Mouse (Mus musculus): ENCODE measurements at regions not wholly inside any gene's neighbourhood (a gene's known extent, or its start where the extent isn't known, plus 50 kb on each side); places are given as distances from the start of the nearest gene placed in this dataset.
A peak's percentile ranks its signal among the peaks of the same experiment; 100 is the strongest.

- H3K4me1 ChIP-seq (replicated peaks), result no peaks in the 10 kb centered on the region
- no peak overlapping the region for H3K9ac ChIP-seq (replicated peaks)
- no peaks in the 10 kb centered on the region for H3K27me3 ChIP-seq
- H3K36me3 ChIP-seq, result no peaks in the 10 kb centered on the region
- H3K4me2 ChIP-seq (replicated peaks), result no peak overlapping the region
- no peak overlapping the region for H3K4me3 ChIP-seq (replicated peaks)
- peaks cover 5% of the 10 kb centered on the region; the same call in 1 of the 2 replicates for H3K9me3 ChIP-seq
- ATAC-seq, result no peak
- no peak overlapping the region for H3K27ac ChIP-seq
- 90% methylated on average over 3 of the region's 3 CpGs for WGBS
Measured at GRCm38 (mm10) chr2:50796087-50796486, 352.8 kb downstream of the Rnd3 start.

DNA sequence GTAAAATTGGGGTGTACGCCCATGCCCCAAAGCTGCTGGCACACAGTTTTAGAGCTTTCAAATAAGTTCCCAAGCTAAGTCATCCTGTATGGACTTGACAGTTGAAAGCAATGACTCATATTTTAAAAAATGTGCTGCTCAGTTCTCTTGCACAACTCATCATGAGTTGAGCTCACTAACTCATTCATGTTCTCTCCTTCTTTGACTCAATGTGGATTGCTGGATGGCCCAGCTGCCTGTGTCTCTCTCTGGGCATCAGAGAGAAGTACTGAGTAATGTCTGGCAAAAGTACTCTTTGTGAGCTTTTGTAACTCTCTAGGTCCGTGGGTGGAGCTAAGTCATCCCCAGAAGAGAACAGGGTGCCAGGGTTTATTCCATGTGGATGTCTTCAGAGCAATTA lies 355.3 kb downstream of the Rnd3 start:
- H3K4me2 ChIP-seq (replicated peaks), result no peak overlapping the region
- ATAC-seq, result no peak
- peaks cover 5% of the 10 kb centered on the region; the same call in 1 of the 2 replicates for H3K9me3 ChIP-seq
- H3K36me3 ChIP-seq, result no peaks in the 10 kb centered on the region
- no peak overlapping the region for H3K4me3 ChIP-seq (replicated peaks)
- 81% methylated on average over 2 of the region's 2 CpGs for WGBS
- no peaks in the 10 kb centered on the region for H3K4me1 ChIP-seq (replicated peaks)
- H3K27ac ChIP-seq, result no peak overlapping the region
- H3K9ac ChIP-seq (replicated peaks), result no peak overlapping the region
- no peaks in the 10 kb centered on the region for H3K27me3 ChIP-seq

GRCm38 (mm10) chr2:50793067-50793466 lies 355.8 kb downstream of the Rnd3 start:
- no peak for ATAC-seq
- H3K4me2 ChIP-seq (replicated peaks), result no peak overlapping the region
- no peak overlapping the region for H3K4me3 ChIP-seq (replicated peaks)
- no peak overlapping the region for H3K9ac ChIP-seq (replicated peaks)
- H3K9me3 ChIP-seq, result peaks cover 5% of the 10 kb centered on the region; the same call in 1 of the 2 replicates
- H3K4me1 ChIP-seq (replicated peaks), result no peaks in the 10 kb centered on the region
- 43% methylated on average over 1 of the region's 1 CpGs for WGBS
- H3K36me3 ChIP-seq, result no peaks in the 10 kb centered on the region
- no peaks in the 10 kb centered on the region for H3K27me3 ChIP-seq
- H3K27ac ChIP-seq, result no peak overlapping the region

GRCm38 (mm10) chr2:50789051-50789651 lies 359.8 kb downstream of the Rnd3 start:
- no peak for ATAC-seq
- Histone ChIP-seq H3K4me2 (replicated peaks) (no peak overlapping the region), H3K27ac (no peak overlapping the region), H3K9ac (replicated peaks) (no peak overlapping the region), H3K36me3 (no peaks in the 10 kb centered on the region), H3K4me1 (replicated peaks) (no peaks in the 10 kb centered on the region), H3K4me3 (replicated peaks) (no peak overlapping the region), H3K27me3 (no peaks in the 10 kb centered on the region), H3K9me3 (peaks cover 5% of the 10 kb centered on the region; the same call in 1 of the 2 replicates)
- 91% methylated on average over 4 of the region's 4 CpGs for WGBS

DNA sequence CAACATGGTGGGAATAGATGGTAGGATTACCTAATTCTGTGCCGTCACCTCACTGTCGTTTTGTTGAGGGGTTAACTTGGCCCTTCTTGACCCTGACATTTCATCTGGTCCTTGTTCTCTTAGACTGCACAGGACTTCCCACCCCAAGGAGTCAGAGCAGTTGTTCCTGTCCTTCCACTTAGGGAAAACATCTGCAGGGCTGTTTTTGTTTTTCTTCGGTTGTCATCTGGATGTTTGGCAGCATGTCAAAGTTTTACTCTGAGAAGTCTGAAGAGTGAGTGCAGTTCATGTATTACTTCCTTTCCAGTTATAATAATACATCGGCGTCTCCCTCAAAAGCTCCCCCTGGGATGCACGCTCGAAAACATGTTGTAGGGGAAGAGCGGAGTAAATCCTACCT lies 376.8 kb downstream of the Rnd3 start:
- no peaks in the 10 kb centered on the region for H3K27me3 ChIP-seq
- no peak overlapping the region for H3K9ac ChIP-seq (replicated peaks)
- H3K4me3 ChIP-seq (replicated peaks), result no peak overlapping the region
- no peak for ATAC-seq
- 91% methylated on average over 8 of the region's 8 CpGs for WGBS
- no peaks in the 10 kb centered on the region for H3K36me3 ChIP-seq
- H3K27ac ChIP-seq, result no peak overlapping the region
- H3K4me2 ChIP-seq (replicated peaks), result no peak overlapping the region
- H3K4me1 ChIP-seq (replicated peaks), result no peaks in the 10 kb centered on the region
- no peaks in the 10 kb centered on the region for H3K9me3 ChIP-seq

DNA sequence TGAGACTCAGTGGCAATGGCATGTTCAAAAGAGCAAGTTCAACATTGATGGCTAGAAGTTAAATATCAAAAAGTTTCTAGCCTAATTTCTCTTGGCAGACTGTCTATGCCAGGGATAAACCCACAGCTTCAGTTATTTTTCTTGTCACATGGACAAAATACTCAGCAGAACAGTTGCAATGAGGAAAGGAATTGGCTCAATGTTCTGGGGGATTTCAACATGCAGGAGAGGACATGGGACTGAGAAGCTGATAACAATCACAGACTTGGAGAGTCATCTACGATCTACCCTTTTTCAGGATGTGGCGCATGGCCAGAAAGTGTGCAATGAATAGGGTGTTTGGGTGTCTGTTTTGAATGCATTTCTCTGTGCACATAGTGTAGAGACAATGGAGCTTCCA lies 389.9 kb downstream of the Rnd3 start:
- Histone ChIP-seq H3K27me3 (no peaks in the 10 kb centered on the region), H3K27ac (no peak overlapping the region), H3K4me2 (replicated peaks) (no peak overlapping the region), H3K9me3 (no peaks in the 10 kb centered on the region), H3K4me3 (replicated peaks) (no peak overlapping the region), H3K36me3 (no peaks in the 10 kb centered on the region), H3K4me1 (replicated peaks) (peaks cover 13% of the 10 kb centered on the region), H3K9ac (replicated peaks) (no peak overlapping the region)
- ATAC-seq, result no peak
- 91% methylated on average over 2 of the region's 2 CpGs for WGBS

GRCm38 (mm10) chr2:50757837-50758541 lies 390.9 kb downstream of the Rnd3 start:
- no peak overlapping the region for H3K4me2 ChIP-seq (replicated peaks)
- no peaks in the 10 kb centered on the region for H3K27me3 ChIP-seq
- no peak overlapping the region for H3K27ac ChIP-seq
- ATAC-seq, result no peak
- 92% methylated on average over 21 of the region's 21 CpGs for WGBS
- peaks cover 13% of the 10 kb centered on the region for H3K4me1 ChIP-seq (replicated peaks)
- H3K4me3 ChIP-seq (replicated peaks), result no peak overlapping the region
- no peak overlapping the region for H3K9ac ChIP-seq (replicated peaks)
- H3K9me3 ChIP-seq, result no peaks in the 10 kb centered on the region
- H3K36me3 ChIP-seq, result no peaks in the 10 kb centered on the region

DNA sequence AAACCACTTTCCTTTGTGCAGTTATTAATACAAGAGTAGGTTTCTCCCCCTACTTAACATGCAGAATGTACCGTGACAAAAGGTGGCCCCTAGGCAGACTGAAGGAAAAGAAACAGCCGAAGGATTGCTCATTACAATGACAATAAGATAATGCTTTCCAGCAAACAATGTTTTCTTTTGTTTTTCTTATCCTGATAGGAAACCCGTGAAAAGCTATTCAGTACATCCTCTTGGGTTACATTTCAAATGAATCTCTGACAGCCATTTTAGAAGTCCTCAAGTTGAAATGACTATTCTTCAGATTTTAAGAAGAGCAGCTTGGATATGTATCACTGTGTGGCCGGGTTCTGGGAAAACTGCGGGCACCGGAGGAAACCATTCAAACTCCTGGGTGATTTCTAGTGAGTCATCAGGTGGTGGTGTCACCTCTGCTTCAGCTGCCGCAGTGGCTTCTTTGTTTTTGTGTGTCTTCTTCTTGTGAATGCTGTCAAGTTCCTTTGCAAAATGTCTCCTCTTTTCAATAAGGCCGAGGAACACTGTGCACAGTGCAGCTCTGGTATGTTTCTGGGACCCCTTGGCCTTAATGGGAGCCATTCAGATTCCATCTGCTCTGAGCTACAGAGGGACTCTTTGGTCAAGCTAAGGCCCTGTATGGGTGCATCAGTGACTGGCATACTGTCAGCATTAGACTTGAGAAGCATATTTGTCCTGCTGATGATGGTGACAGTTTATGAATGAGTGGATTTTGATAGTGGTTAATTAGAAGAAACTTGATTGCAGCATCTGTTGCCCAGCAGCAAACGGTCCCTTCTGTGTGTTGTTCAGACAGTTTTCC lies 393.1 kb downstream of the Rnd3 start:
- Histone ChIP-seq H3K4me3 (replicated peaks) (no peak overlapping the region), H3K27ac (peak overlapping the region; percentile 78), H3K27me3 (no peaks in the 10 kb centered on the region), H3K36me3 (no peaks in the 10 kb centered on the region), H3K4me1 (replicated peaks) (peaks cover 21% of the 10 kb centered on the region), H3K9me3 (no peaks in the 10 kb centered on the region), H3K9ac (replicated peaks) (no peak overlapping the region), H3K4me2 (replicated peaks) (peak overlapping the region; percentile 0; the same call in 1 of the 2 replicates)
- 10% methylated on average over 9 of the region's 9 CpGs for WGBS
- ATAC-seq, result peak; percentile 77

GRCm38 (mm10) chr2:50755160-50755559 lies 393.8 kb downstream of the Rnd3 start:
- no peak overlapping the region for H3K27ac ChIP-seq
- no peak for ATAC-seq
- H3K4me1 ChIP-seq (replicated peaks), result peaks cover 26% of the 10 kb centered on the region

DNA sequence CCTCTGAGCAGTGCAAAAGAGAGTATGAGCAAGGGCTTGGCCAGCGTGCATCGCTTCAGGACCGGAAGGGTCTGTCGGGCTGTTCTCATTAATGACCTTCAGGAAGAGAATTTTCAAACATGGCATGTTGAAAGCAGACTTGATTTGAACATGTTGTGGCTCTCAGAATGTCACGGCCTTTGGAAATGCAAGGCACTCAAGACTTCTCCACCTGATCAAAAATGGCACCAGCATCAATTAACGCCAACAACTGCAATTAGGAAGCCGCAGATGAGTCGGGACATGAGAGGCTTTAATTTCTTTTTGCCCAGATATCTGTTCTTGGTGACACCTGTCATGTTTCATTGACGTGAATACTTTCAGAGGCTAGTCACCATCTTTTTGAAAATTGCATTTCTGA lies 396.5 kb downstream of the Rnd3 start:
- H3K36me3 ChIP-seq, result no peaks in the 10 kb centered on the region
- no peak for ATAC-seq
- H3K9ac ChIP-seq (replicated peaks), result no peak overlapping the region
- H3K4me2 ChIP-seq (replicated peaks), result no peak overlapping the region
- no peak overlapping the region for H3K27ac ChIP-seq
- no peak overlapping the region for H3K4me3 ChIP-seq (replicated peaks)
- peaks cover 26% of the 10 kb centered on the region for H3K4me1 ChIP-seq (replicated peaks)
- WGBS, result 78% methylated on average over 9 of the region's 9 CpGs
- no peaks in the 10 kb centered on the region for H3K27me3 ChIP-seq
- H3K9me3 ChIP-seq, result no peaks in the 10 kb centered on the region

More at GRCm38 (mm10) chr2:50755160-50755559, 393.8 kb downstream of the Rnd3 start:
- 35% methylated on average over 6 of the region's 6 CpGs for WGBS
- Histone ChIP-seq H3K9ac (replicated peaks) (no peak overlapping the region), H3K4me3 (replicated peaks) (no peak overlapping the region), H3K4me2 (replicated peaks) (no peak overlapping the region), H3K27me3 (no peaks in the 10 kb centered on the region), H3K36me3 (no peaks in the 10 kb centered on the region), H3K9me3 (no peaks in the 10 kb centered on the region)

DNA sequence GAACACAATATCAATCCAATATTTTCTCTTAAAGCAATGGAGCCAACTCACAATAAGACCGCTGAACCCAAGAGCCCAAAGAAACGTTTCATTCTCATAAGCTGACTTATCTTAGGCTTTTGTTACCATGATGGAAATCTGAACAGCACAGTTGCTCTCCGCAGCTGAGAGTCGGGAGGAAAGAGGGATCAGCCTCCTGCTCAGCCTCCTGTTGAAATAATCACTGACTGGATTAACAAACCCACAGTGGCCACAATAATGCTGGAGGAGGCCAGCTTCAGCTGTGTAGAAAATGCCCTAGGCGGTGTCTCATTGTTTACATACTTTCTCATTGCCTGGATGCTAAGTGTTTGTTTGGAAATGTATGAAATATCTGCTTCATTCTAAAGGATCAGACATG lies 398.1 kb downstream of the Rnd3 start:
- Histone ChIP-seq H3K4me1 (replicated peaks) (peaks cover 20% of the 10 kb centered on the region), H3K36me3 (no peaks in the 10 kb centered on the region), H3K27ac (peak overlapping the region; percentile 26), H3K4me3 (replicated peaks) (no peak overlapping the region), H3K9ac (replicated peaks) (no peak overlapping the region), H3K27me3 (no peaks in the 10 kb centered on the region), H3K9me3 (no peaks in the 10 kb centered on the region), H3K4me2 (replicated peaks) (no peak overlapping the region)
- peak; percentile 65; the same call in 1 of the 2 replicates for ATAC-seq
- 23% methylated on average over 5 of the region's 5 CpGs for WGBS

DNA sequence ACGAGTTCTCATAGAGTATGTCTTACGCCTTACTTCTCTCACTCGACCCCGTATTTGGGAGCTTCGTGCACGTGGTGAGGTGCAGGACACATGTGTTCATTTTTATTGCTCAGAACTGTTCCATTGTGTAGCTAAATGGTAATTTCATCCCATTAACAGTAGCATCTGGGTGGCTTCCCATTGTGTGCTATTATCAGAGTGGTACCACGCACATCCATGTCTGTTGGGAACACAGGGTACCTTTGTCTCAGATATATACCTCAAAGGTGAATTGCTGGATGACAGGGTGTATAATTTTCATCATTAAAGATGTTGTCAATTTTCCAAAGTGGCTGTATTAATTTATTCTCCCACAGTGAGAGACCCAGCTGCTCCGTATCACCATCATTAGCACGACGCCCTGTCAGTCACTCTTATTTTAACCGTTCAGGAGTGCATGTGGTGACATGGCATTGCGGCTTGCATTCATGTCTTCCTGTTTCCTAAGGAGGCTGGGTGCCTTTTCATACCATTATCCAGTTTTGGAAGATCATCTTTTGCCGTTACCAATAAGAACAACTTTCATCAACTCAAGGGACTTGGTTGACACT lies 404.2 kb downstream of the Rnd3 start:
- H3K4me3 ChIP-seq (replicated peaks), result no peak overlapping the region
- H3K27ac ChIP-seq, result peak overlapping the region; percentile 32; the same call in 1 of the 2 replicates
- H3K9me3 ChIP-seq, result no peaks in the 10 kb centered on the region
- H3K4me1 ChIP-seq (replicated peaks), result peaks cover 9% of the 10 kb centered on the region
- H3K27me3 ChIP-seq, result no peaks in the 10 kb centered on the region
- 52% methylated on average over 13 of the region's 13 CpGs for WGBS
- H3K4me2 ChIP-seq (replicated peaks), result no peak overlapping the region
- ATAC-seq, result peak; percentile 86
- H3K9ac ChIP-seq (replicated peaks), result no peak overlapping the region
- H3K36me3 ChIP-seq, result no peaks in the 10 kb centered on the region

Measured in midbrain, embryonic 13.5 days (tissue).